14 mouse cellular contexts compared by ENCODE assay signal in genomic region chr17:48094820-48095680, GRCm38 (mm10). TPM values are rescaled to one million over a fixed set of nuclear protein-coding genes. Genes with fewer than 3 reads are reported as not detected.
A peak's percentile ranks its signal among the peaks of the same experiment; 100 is the strongest.
DNase-seq lines count a peak whose midpoint lies in the region; ATAC-seq lines count a peak whose summit lies in the region.
"Had no signal": no experiment of that assay in that cellular context is flagged by ENCODE, and none has a peak within 500 bp of the region (broad histone marks: within the 10 kb centered on the region; RNA-seq: fewer than 3 reads in every experiment).

No protein-coding gene starts in this region.

- H3K27me3 ChIP-seq in hindbrain, embryonic 15.5 days, result peaks cover 59% of the 10 kb centered on the region
- H3K27me3 ChIP-seq in hindbrain, embryonic 14.5 days (ENCODE audit: control insufficient read depth, insufficient read depth, low read length), result peaks cover 66% of the 10 kb centered on the region
- peaks cover 73% of the 10 kb centered on the region for H3K27me3 ChIP-seq in embryonic facial prominence, embryonic 10.5 days (replicated peaks; ENCODE audit: low read depth, poor library complexity, severe bottlenecking)
- peaks cover 63% of the 10 kb centered on the region for H3K27me3 ChIP-seq in forebrain, embryonic 14.5 days (replicated peaks; ENCODE audit: control insufficient read depth, insufficient read depth, low read length)

- peaks cover 42% of the 10 kb centered on the region for H3K4me1 ChIP-seq in hindbrain, embryonic 15.5 days (replicated peaks)
- H3K4me1 ChIP-seq in hindbrain, embryonic 14.5 days (replicated peaks; ENCODE audit: control insufficient read depth, insufficient read depth, low read length), result peaks cover 21% of the 10 kb centered on the region
- peaks cover 59% of the 10 kb centered on the region for H3K4me1 ChIP-seq in embryonic facial prominence, embryonic 10.5 days
- peaks cover 30% of the 10 kb centered on the region for H3K4me1 ChIP-seq in forebrain, embryonic 14.5 days (ENCODE audit: control insufficient read depth, insufficient read depth, low read length)

- DNase-seq in hindbrain, embryonic 14.5 days (ENCODE audit: low spot score), result no peak
- peak; percentile 28 for DNase-seq in embryonic facial prominence, embryonic 10.5 days (ENCODE audit: low spot score)
- no peak for DNase-seq in forebrain, embryonic 14.5 days (ENCODE audit: low spot score)
- DNase-seq in neural tube, embryonic 10.5 days (ENCODE audit: extremely low spot score, low spot score), result peak; percentile 54
- DNase-seq in adrenal gland, adult 18-20 months (ENCODE audit: low spot score in 2 of 2), result no peak
- DNase-seq in right cerebral cortex, postnatal 10 days (ENCODE audit: low spot score in 2 of 2), result no peak
- DNase-seq: kidney, postnatal 25 days; lung, postnatal 14 days; right cerebral cortex, postnatal 14 days had no signal

- H3K9me3 ChIP-seq in hindbrain, embryonic 15.5 days, result no peaks in the 10 kb centered on the region
- no peaks in the 10 kb centered on the region for H3K9me3 ChIP-seq in hindbrain, embryonic 14.5 days (ENCODE audit: control insufficient read depth, low read length)
- H3K9me3 ChIP-seq in embryonic facial prominence, embryonic 10.5 days, result peaks cover 6% of the 10 kb centered on the region
- no peaks in the 10 kb centered on the region for H3K9me3 ChIP-seq in forebrain, embryonic 14.5 days (replicated peaks; ENCODE audit: control insufficient read depth, low read length)

- no peak for ATAC-seq in hindbrain, embryonic 15.5 days (ENCODE audit: low FRiP score, low read depth)
- no peak for ATAC-seq in hindbrain, embryonic 14.5 days (ENCODE audit: low FRiP score)
- no peak for ATAC-seq in forebrain, embryonic 14.5 days

- 10% methylated on average over 20 of the region's 20 CpGs for WGBS in hindbrain, embryonic 15.5 days
- WGBS in hindbrain, embryonic 14.5 days, result 3% methylated on average over 19 of the region's 20 CpGs
- 6% methylated on average over 20 of the region's 20 CpGs for WGBS in embryonic facial prominence, embryonic 10.5 days
- 7% methylated on average over 20 of the region's 20 CpGs for WGBS in forebrain, embryonic 14.5 days

- H3K9ac ChIP-seq in hindbrain, embryonic 15.5 days, result no peak overlapping the region
- no peak overlapping the region for H3K9ac ChIP-seq in hindbrain, embryonic 14.5 days
- H3K9ac ChIP-seq in forebrain, embryonic 14.5 days (ENCODE audit: low read length), result no peak overlapping the region; the same call in 1 of the 2 replicates

- no peak overlapping the region for H3K27ac ChIP-seq in hindbrain, embryonic 15.5 days (replicated peaks)
- no peak overlapping the region for H3K27ac ChIP-seq in hindbrain, embryonic 14.5 days
- H3K27ac ChIP-seq in embryonic facial prominence, embryonic 10.5 days (replicated peaks), result peak overlapping the region; percentile 75
- peak overlapping the region; percentile 33; the same call in 1 of the 2 replicates for H3K27ac ChIP-seq in forebrain, embryonic 14.5 days (ENCODE audit: low read depth, low read length)
- H3K27ac ChIP-seq: stomach, postnatal 0 days had no signal

- H3K4me3 ChIP-seq in hindbrain, embryonic 15.5 days, result no peak overlapping the region
- H3K4me3 ChIP-seq in hindbrain, embryonic 14.5 days (replicated peaks; ENCODE audit: low read length), result no peak overlapping the region
- H3K4me3 ChIP-seq in embryonic facial prominence, embryonic 10.5 days, result peak overlapping the region; percentile 55; the same call in 1 of the 2 replicates
- H3K4me3 ChIP-seq in forebrain, embryonic 14.5 days (ENCODE audit: low read depth, low read length), result peak overlapping the region; percentile 8; the same call in 1 of the 2 replicates

- H3K36me3 ChIP-seq in hindbrain, embryonic 15.5 days, result no peaks in the 10 kb centered on the region
- no peaks in the 10 kb centered on the region for H3K36me3 ChIP-seq in hindbrain, embryonic 14.5 days (replicated peaks; ENCODE audit: control insufficient read depth, insufficient read depth)
- no peaks in the 10 kb centered on the region for H3K36me3 ChIP-seq in embryonic facial prominence, embryonic 10.5 days (replicated peaks)
- no peaks in the 10 kb centered on the region for H3K36me3 ChIP-seq in forebrain, embryonic 14.5 days (ENCODE audit: control insufficient read depth, insufficient read depth, low read length)

- H3K4me2 ChIP-seq in hindbrain, embryonic 15.5 days, result peak overlapping the region; percentile 39; the same call in 1 of the 2 replicates
- H3K4me2 ChIP-seq in hindbrain, embryonic 14.5 days (replicated peaks), result no peak overlapping the region
- peak overlapping the region; percentile 32; the same call in 1 of the 2 replicates for H3K4me2 ChIP-seq in forebrain, embryonic 14.5 days (ENCODE audit: low read length)

RNA-seq across cellular contexts. Expression of gene 1700067P10Rik, which starts 5.9 kb away (rescaled TPM):
- not detected in 2 replicates for polyA plus RNA-seq in hindbrain, embryonic 15.5 days (2015; fragmentation: Nextera tagmentation; extraction: Ambion mirVana)
- 0.18 TPM in 1 of 2 replicates, not detected in the other for polyA plus RNA-seq in hindbrain, embryonic 14.5 days (2014; fragmentation: Nextera tagmentation; extraction: Ambion mirVana)
- polyA plus RNA-seq in embryonic facial prominence, embryonic 10.5 days (2016; fragmentation: Nextera tagmentation; extraction: Ambion mirVana), result not detected in 2 replicates
- not detected in 2 replicates for polyA plus RNA-seq in forebrain, embryonic 14.5 days (2014; fragmentation: Nextera tagmentation; extraction: Ambion mirVana)
- total RNA-seq in adrenal gland, adult 18-20 months (2021), result not detected
- total RNA-seq: heart, postnatal 36 days; left cerebral cortex, postnatal 14 days had no signal
- polyA plus RNA-seq: stomach, postnatal 0 days had no signal

RNA-seq across cellular contexts. Expression of gene 9830107B12Rik, which starts 51.0 kb away (rescaled TPM):
- polyA plus RNA-seq in hindbrain, embryonic 15.5 days (2015; fragmentation: Nextera tagmentation; extraction: Ambion mirVana), result not detected in 2 replicates
- polyA plus RNA-seq in hindbrain, embryonic 14.5 days (2014; fragmentation: Nextera tagmentation; extraction: Ambion mirVana), result not detected in 2 replicates
- not detected in 2 replicates for polyA plus RNA-seq in embryonic facial prominence, embryonic 10.5 days (2016; fragmentation: Nextera tagmentation; extraction: Ambion mirVana)
- not detected in 2 replicates for polyA plus RNA-seq in forebrain, embryonic 14.5 days (2014; fragmentation: Nextera tagmentation; extraction: Ambion mirVana)
- not detected for total RNA-seq in adrenal gland, adult 18-20 months (2021)
- total RNA-seq: left cerebral cortex, postnatal 14 days had no signal
- polyA plus RNA-seq: cortical plate, adult 2 months; stomach, postnatal 0 days had no signal

RNA-seq across cellular contexts. Expression of gene 1700122O11Rik, which starts 57.0 kb away (rescaled TPM):
- not detected in 2 replicates for polyA plus RNA-seq in hindbrain, embryonic 15.5 days (2015; fragmentation: Nextera tagmentation; extraction: Ambion mirVana)
- polyA plus RNA-seq in hindbrain, embryonic 14.5 days (2014; fragmentation: Nextera tagmentation; extraction: Ambion mirVana), result not detected in 2 replicates
- not detected in 2 replicates for polyA plus RNA-seq in embryonic facial prominence, embryonic 10.5 days (2016; fragmentation: Nextera tagmentation; extraction: Ambion mirVana)
- polyA plus RNA-seq in forebrain, embryonic 14.5 days (2014; fragmentation: Nextera tagmentation; extraction: Ambion mirVana), result not detected in 2 replicates
- not detected for total RNA-seq in adrenal gland, adult 18-20 months (2021)
- total RNA-seq: heart, postnatal 36 days; left cerebral cortex, postnatal 14 days had no signal
- polyA plus RNA-seq: cortical plate, adult 2 months; stomach, postnatal 0 days had no signal

Comparison
In these comparisons a context has a peak if more than half of its experiments do, and no peak if none do; other contexts are left out.
1. H3K27ac ChIP-seq: peak in embryonic facial prominence, embryonic 10.5 days (single experiment) and forebrain, embryonic 14.5 days (single experiment); none in hindbrain, embryonic 15.5 days (single experiment) and hindbrain, embryonic 14.5 days (single experiment).
2. H3K4me3 ChIP-seq: peak in embryonic facial prominence, embryonic 10.5 days (single experiment) and forebrain, embryonic 14.5 days (single experiment); none in hindbrain, embryonic 15.5 days (single experiment) and hindbrain, embryonic 14.5 days (single experiment).
3. DNase-seq: peak in embryonic facial prominence, embryonic 10.5 days (single experiment) and neural tube, embryonic 10.5 days (single experiment); none in hindbrain, embryonic 14.5 days (single experiment), forebrain, embryonic 14.5 days (single experiment), adrenal gland, adult 18-20 months (0 of 2) and right cerebral cortex, postnatal 10 days (0 of 2).